Mouse (Mus musculus) embryonic facial prominence, embryonic 14.5 days (tissue): ENCODE results near the gene Gpr3. TPM values are rescaled to one million over a fixed set of nuclear protein-coding genes. Genes with fewer than 3 reads are reported as not detected.
A peak's percentile ranks its signal among the peaks of the same experiment; 100 is the strongest.

Experiments
- ATAC-seq: fragments of 200-750 bp; cut with Nextera tagmentation; 2 replicates; pipeline ENCODE4 v1.8.0; 2017; ENCODE audit warnings: low read depth, moderate number of reproducible peaks, moderate TSS enrichment
- DNase-seq: peaks from one replicate; pipeline ENCODE4 v3.0.0-alpha.2; 2015; ENCODE audit warnings: low spot score
- H3K27ac ChIP-seq: fragments of 300-500 bp; sonication (generic); replicated peaks from 2 replicates; pipeline ENCODE4 v1.5.1; 2014; ENCODE audit warnings: low read depth, mild to moderate bottlenecking, low read length, moderate library complexity
- H3K27me3 ChIP-seq: fragments of 300-500 bp; sonication (generic); replicated peaks from 2 replicates; pipeline ENCODE4 v1.6.1; 2014; ENCODE audit warnings: low read length; ENCODE audit not compliant: control insufficient read depth, insufficient read depth
- H3K36me3 ChIP-seq: fragments of 300-500 bp; sonication (generic); 2 replicates; pipeline ENCODE4 v1.6.1; 2014; ENCODE audit warnings: low read length, mixed read lengths; ENCODE audit not compliant: control insufficient read depth, insufficient read depth
- H3K4me1 ChIP-seq: fragments of 300-500 bp; sonication (generic); 2 replicates; pipeline ENCODE4 v1.6.1; 2014; ENCODE audit warnings: antibody characterized with exemption, low read length; ENCODE audit not compliant: control insufficient read depth, insufficient read depth
- H3K4me2 ChIP-seq: fragments of 300-500 bp; sonication (generic); 2 replicates; pipeline ENCODE4 v1.6.1; 2014; ENCODE audit warnings: low read depth, mild to moderate bottlenecking, low read length, moderate library complexity, mixed read lengths
- H3K4me3 ChIP-seq: fragments of 300-500 bp; sonication (generic); 2 replicates; pipeline ENCODE4 v1.5.1; 2014; ENCODE audit warnings: low read depth, mild to moderate bottlenecking, low read length
- H3K9ac ChIP-seq: fragments of 300-500 bp; sonication (generic); 2 replicates; pipeline ENCODE4 v1.6.1; 2014; ENCODE audit warnings: low read depth, mild to moderate bottlenecking, low read length, moderate library complexity, mixed read lengths
- H3K9me3 ChIP-seq: fragments of 300-500 bp; sonication (generic); 2 replicates; pipeline ENCODE4 v1.6.1; 2016; ENCODE audit warnings: low read length; ENCODE audit not compliant: control insufficient read depth
- WGBS: fragments of 180-500 bp; shearing (Covaris S2); extraction: QIAGEN DNeasy Blood & Tissue Kit; methylation state at CpG from one replicate; pipeline ENCODE4 v1.1.7; 2014; 5-methylcytosine and 5-hydroxymethylcytosine counted together
- polyA plus RNA-seq: library from polyadenylated mRNA; unstranded; fragments of >200 nt; fragmentation: Nextera tagmentation; extraction: Ambion mirVana; gene quantifications from 2 replicates; pipeline ENCODE4 v1.2.1, GENCODE M21; 2014

The Gpr3 gene
- polyA plus RNA-seq, 1 experiment from 2014 or later: 0.19 TPM

DNA sequence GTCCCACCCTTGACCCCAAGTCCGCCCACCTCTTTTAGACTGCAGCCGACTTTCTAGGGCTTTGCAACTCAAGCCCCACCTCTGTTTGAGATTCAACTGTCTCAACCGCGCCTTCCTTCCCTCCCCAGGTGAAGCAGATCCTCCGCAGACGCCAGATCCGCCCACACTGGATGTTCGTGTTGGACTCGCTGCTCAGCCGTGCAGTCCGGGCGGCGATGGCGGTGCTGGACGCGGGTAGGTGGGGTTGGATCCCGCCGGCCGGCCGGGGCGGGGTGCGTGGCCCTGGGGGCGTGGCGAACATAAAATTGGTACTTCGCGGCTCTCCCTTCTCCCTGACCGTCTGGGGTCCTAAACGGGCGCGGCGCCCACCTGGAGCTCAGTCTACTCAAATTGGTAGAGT, 38.9 kb upstream of the Gpr3 start:
- H3K4me3 ChIP-seq: peak overlapping the region; percentile 41
- peak overlapping the region; percentile 74 for H3K4me2 ChIP-seq
- H3K27ac ChIP-seq: no peak overlapping the region
- DNase-seq (no peak), ATAC-seq (no peak)
- peak overlapping the region; percentile 60 for H3K9ac ChIP-seq
- no peaks in the 10 kb centered on the region for H3K9me3 ChIP-seq
- peaks cover 50% of the 10 kb centered on the region for H3K27me3 ChIP-seq
- peaks cover 10% of the 10 kb centered on the region; the same call in 1 of the 2 replicates for H3K4me1 ChIP-seq
- 1% methylated on average over 31 of the region's 31 CpGs for WGBS
- H3K36me3 ChIP-seq: no peaks in the 10 kb centered on the region

DNA sequence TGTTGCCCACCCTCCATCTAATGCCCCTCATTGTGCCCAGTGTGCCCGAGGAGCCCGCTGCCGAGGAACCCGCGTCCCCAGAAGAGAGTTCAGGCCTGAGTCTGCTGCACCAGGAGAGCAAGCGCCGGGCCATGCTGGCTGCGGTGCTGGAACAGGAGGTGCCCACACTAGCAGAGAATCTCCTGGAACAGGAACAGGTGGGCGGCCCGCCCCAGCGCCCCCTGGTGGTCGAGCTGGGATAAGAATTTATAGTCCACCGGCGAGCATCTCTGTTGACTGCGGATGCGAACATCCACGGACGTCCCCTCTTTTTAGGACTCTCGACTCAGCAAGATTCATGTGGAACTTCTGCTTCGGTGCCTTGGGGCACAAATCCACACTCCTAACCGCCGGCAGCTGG, 38.3 kb upstream of the Gpr3 start:
- peak; percentile 69 for DNase-seq
- H3K4me3 ChIP-seq: peak overlapping the region; percentile 41
- ATAC-seq: peak; percentile 65; the same call in 1 of the 2 replicates
- peaks cover 10% of the 10 kb centered on the region; the same call in 1 of the 2 replicates for H3K4me1 ChIP-seq
- peak overlapping the region; percentile 60 for H3K9ac ChIP-seq
- peak overlapping the region; percentile 74 for H3K4me2 ChIP-seq
- H3K27ac ChIP-seq: no peak overlapping the region
- H3K9me3 ChIP-seq: no peaks in the 10 kb centered on the region
- no peaks in the 10 kb centered on the region for H3K36me3 ChIP-seq
- peaks cover 47% of the 10 kb centered on the region for H3K27me3 ChIP-seq
- under 1% methylated on average over 22 of the region's 22 CpGs for WGBS

DNA sequence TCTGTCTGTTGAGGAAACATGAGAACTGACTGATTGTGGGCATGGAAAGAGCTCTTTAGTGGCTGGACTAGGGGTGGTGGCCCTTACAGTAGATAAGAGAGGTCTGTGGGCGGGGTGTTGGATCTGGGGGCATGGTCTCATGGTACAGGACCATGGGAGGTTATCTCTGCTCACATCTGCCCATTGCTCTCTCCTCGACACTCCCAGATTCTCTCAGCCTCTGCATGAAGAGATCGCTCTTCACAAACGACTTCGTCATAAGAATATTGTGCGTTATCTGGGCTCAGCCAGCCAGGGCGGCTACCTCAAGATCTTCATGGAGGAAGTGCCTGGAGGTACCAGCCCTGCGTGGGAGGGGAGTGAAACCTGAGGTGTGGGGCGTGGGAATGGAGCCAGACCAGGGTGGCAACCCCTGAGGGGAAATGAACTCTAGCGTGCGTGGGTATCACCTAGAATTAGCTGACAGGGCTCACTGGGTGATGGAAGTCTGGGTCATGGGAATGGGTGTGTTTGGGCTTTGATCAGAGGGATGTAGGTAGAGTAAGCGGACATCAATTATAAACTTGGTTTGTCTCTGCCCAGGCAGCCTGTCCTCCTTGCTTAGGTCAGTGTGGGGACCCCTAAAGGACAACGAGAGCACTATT, 35.6 kb upstream of the Gpr3 start:
- no peak overlapping the region for H3K4me3 ChIP-seq
- WGBS: 75% methylated on average over 13 of the region's 13 CpGs
- peaks cover 10% of the 10 kb centered on the region; the same call in 1 of the 2 replicates for H3K4me1 ChIP-seq
- H3K27ac ChIP-seq: no peak overlapping the region
- H3K27me3 ChIP-seq: peaks cover 60% of the 10 kb centered on the region
- no peak overlapping the region for H3K9ac ChIP-seq
- no peak for ATAC-seq
- H3K4me2 ChIP-seq: no peak overlapping the region
- no peak for DNase-seq
- H3K36me3 ChIP-seq: no peaks in the 10 kb centered on the region
- no peaks in the 10 kb centered on the region for H3K9me3 ChIP-seq

DNA sequence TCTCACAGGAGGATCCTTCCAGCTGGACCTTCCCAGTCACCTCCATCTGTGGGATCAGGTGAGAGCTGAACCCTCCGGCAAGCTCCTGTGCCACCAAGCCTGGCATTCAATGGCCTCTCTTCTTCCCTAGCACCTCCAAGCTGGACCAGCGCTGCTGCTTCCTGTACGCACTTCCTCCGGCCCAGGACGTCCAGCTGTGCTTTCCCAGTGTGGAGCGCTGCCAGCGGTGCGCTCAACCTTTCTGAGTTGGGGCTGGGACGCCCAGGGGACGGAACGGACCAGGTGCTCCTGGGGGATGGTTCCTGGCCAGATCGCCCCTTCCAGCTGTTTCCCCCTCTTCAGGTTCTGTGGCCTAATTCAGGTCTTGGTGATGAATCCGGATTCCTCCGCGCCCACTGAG, 34.7 kb upstream of the Gpr3 start:
- Histone ChIP-seq H3K4me1 (peaks cover 11% of the 10 kb centered on the region), H3K27me3 (peaks cover 66% of the 10 kb centered on the region), H3K4me3 (no peak overlapping the region), H3K9ac (no peak overlapping the region), H3K4me2 (no peak overlapping the region), H3K36me3 (no peaks in the 10 kb centered on the region), H3K9me3 (no peaks in the 10 kb centered on the region), H3K27ac (no peak overlapping the region)
- DNase-seq (no peak), ATAC-seq (no peak)
- WGBS: 22% methylated on average over 15 of the region's 15 CpGs

DNA sequence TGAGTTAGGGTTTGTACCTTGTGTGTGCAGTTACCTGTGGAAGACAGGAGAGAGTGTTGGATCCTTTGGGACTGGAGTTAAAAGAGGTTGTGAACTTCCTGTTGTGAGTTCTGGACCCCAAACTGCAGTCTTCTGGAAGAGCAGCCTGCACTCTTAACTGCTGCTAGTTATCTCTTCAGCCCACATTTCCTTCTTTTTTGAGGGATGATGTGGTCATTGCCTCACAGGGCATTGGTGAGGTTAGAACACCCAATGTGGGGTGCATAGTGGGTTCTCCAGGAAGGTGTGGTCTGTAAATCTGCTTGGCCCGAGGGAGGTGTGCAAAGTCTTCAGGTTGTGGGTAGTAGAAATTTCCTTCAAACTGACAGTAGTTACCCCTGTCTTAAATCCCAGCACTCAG, 32.0 kb upstream of the Gpr3 start:
- ATAC-seq (no peak), DNase-seq (no peak)
- no peak overlapping the region for H3K27ac ChIP-seq
- WGBS: 88% methylated on average over 1 of the region's 1 CpGs
- H3K9me3 ChIP-seq: no peaks in the 10 kb centered on the region
- H3K9ac ChIP-seq: no peak overlapping the region
- no peak overlapping the region for H3K4me3 ChIP-seq
- no peaks in the 10 kb centered on the region for H3K36me3 ChIP-seq
- no peak overlapping the region for H3K4me2 ChIP-seq
- H3K4me1 ChIP-seq: peaks cover 10% of the 10 kb centered on the region
- peaks cover 52% of the 10 kb centered on the region for H3K27me3 ChIP-seq

DNA sequence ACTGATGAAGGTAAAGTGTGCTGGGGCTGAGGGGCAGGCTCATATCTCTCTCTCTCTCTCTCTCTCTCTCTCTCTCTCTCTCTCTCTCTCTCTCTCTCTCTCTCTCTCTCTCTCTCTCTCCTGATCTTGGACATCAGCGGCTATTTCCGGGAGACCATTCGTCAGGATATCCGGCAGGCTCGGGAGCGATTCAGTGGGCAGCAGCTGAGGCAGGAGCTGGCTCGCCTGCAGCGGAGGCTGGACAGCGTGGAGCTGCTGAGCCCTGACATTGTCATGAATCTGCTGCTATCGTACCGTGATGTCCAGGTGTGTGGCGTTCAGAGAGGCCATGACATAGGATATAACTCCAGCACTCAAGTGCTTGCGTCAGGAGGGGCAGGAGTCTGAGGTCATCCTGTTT, 31.2 kb upstream of the Gpr3 start:
- Histone ChIP-seq H3K4me3 (no peak overlapping the region), H3K27me3 (peaks cover 49% of the 10 kb centered on the region), H3K4me1 (peaks cover 10% of the 10 kb centered on the region), H3K27ac (no peak overlapping the region), H3K9me3 (no peaks in the 10 kb centered on the region), H3K4me2 (no peak overlapping the region), H3K9ac (no peak overlapping the region), H3K36me3 (no peaks in the 10 kb centered on the region)
- ATAC-seq (no peak), DNase-seq (no peak)
- 46% methylated on average over 13 of the region's 13 CpGs for WGBS

DNA sequence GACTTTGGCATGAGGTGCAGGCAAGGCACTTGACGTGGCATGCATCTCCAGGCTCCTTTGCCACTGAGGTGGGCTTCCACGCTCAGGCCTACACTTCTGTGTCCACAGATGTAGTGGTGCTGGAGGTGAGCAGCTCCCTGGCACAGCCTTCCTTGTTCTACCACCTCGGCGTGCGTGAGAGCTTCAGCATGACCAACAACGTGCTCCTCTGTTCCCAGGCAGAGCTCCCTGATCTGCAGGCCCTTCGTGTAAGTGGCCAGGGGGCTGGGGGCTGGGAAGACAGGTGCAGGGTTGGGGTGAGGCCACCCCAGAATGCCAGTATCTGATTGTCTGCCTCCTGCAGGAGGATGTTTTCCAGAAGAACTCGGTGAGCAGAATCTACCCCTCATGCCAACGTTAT, 30.4 kb upstream of the Gpr3 start:
- ATAC-seq: no peak
- Histone ChIP-seq H3K9me3 (no peaks in the 10 kb centered on the region), H3K27me3 (peaks cover 41% of the 10 kb centered on the region), H3K4me3 (no peak overlapping the region), H3K36me3 (no peaks in the 10 kb centered on the region), H3K27ac (no peak overlapping the region), H3K9ac (no peak overlapping the region), H3K4me1 (peaks cover 10% of the 10 kb centered on the region), H3K4me2 (no peak overlapping the region)
- no peak for DNase-seq
- WGBS: 53% methylated on average over 9 of the region's 9 CpGs

DNA sequence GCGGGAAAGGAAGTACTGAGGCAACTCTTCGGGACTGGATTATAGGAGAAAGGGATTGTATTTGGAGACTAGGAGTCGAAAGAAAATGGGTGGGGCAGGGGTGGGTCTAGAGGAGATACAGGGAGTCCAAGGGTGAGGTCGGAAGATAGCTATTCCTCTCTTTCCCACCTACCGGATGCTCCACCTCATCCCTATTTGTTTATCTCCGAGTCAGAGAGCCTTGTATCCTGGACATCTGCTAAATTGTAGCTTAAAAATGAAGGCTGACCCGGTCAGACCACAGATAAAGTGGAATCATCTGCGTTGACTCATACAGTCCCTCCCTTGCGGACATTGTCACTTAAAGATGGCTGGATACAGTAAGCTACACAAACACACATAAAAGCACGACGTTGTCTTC, 29.6 kb upstream of the Gpr3 start:
- H3K9me3 ChIP-seq: no peaks in the 10 kb centered on the region
- H3K9ac ChIP-seq: no peak overlapping the region; the same call in 1 of the 2 replicates
- peak overlapping the region; percentile 94 for H3K4me2 ChIP-seq
- DNase-seq (no peak), ATAC-seq (no peak)
- H3K27me3 ChIP-seq: peaks cover 38% of the 10 kb centered on the region
- H3K27ac ChIP-seq: no peak overlapping the region
- H3K4me3 ChIP-seq: peak overlapping the region; percentile 66
- 33% methylated on average over 11 of the region's 11 CpGs for WGBS
- H3K4me1 ChIP-seq: peaks cover 10% of the 10 kb centered on the region
- H3K36me3 ChIP-seq: no peaks in the 10 kb centered on the region
